Mouse (Mus musculus): ENCODE data around the gene Akip1. TPM values are rescaled to one million over a fixed set of nuclear protein-coding genes. Genes with fewer than 3 reads are reported as not detected.

Akip1 gene
- 10 to 100 TPM; 12.1 to 12.4 TPM for total RNA-seq (2021)
- long read RNA-seq, experiment 1, transcript Akip1-201 (6 exons, 1,028 nt), result major isoform, 11 of 12 reads
- long read RNA-seq, experiment 1, partial matches to known transcripts, result 0 of 12 reads
- long read RNA-seq, experiment 1, other reads (novel, unspliced or antisense), result 1 of 12 reads
- long read RNA-seq, experiment 2, transcript Akip1-201 (6 exons, 1,028 nt), result major isoform, 9 of 12 reads
- long read RNA-seq, experiment 2, partial matches to known transcripts, result 2 of 12 reads
- long read RNA-seq, experiment 2, other reads (novel, unspliced or antisense), result 1 of 12 reads

DNA sequence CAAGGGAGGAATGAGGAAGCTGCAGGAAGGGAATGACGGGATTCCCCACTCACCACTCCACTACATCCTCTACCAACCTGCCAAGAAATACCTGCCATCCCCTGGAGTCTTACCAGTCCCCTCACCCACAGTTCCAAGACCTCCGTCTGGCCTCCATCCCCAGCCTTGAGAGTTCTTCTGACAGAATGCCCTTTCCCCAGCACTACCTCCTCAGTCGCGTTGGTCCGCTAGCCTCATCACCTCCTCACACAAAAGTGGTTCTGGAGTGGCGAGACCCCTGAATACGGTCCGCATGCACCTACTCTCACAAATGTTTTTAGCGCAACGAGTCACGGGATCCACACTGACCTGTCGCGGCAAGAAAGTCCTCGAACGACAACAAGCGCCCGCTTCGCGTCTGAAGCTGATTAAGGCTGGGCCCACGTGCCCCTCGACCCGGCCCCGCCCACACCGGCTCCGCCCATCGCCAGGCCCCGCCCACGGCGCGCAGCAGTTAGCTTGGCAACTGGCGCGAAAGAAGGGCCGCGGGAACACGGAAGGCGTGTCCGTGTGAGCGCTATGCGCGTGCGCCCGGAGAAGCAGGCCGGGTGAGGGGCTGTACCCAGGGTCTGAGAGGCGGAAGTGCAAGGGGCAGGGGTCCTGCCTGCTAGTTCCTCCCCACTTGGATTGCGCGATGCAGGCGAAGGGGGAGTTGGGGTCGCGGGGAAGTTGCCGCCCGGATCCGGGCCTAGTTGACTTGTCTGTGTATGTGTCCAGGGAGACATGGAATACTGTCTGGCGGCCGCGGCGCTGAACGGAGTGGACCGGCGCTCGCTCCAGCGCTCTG is at the start of gene Akip1, which contains the start of gene St5:
TSS of gene Akip1 (plus strand) at position 501 of the 826 bp plus-strand sequence.
TSS of gene St5 (minus strand) at position 416 of the 826 bp plus-strand sequence.
- intact Hi-C loops (cut with DNase I), result loop anchor here (2.0 to 10.0 kb wide), 2 partner anchors 31 to 361 kb away; partner anchors contain the start of gene Zfp143
- peak; percentile 96 to 98 for DNase-seq

DNA sequence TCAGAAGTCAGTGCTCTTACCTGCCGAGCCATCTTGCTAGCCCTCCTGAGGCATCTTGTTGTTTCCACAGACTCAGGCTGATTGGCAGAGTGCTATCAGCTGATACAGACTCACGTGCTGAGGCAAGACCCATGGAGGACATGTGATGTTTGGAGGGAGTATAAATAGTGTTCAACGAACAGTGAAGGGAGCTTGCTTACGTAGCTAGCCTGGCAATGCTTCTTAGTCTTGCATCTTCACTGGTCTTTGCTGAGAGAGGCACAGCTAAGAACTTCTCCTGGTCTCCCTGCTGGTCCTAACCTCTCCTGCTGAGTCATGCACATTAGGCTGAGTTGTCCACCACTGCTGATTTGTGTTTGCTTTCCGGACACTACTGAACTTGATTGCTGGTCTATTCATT is 48.6 kb upstream of the Akip1 start:
- no peak for DNase-seq
- intact Hi-C loops (cut with DNase I), result no loop called here

GRCm38 (mm10) chr7:109657884-109658283 is 45.6 kb upstream of the Akip1 start:
- no peak for DNase-seq
- intact Hi-C loops (cut with DNase I), result no loop called here

GRCm38 (mm10) chr7:109659278-109659677 is 44.2 kb upstream of the Akip1 start:
- DNase-seq, result no peak
- intact Hi-C loops (cut with DNase I), result no loop called here

- intact Hi-C loops (cut with DNase I), result no loop called here
Measured at GRCm38 (mm10) chr7:109662626-109663025, 40.9 kb upstream of the Akip1 start.

GRCm38 (mm10) chr7:109666664-109667063 is 36.8 kb upstream of the Akip1 start:
- intact Hi-C loops (cut with DNase I), result no loop called here
- no peak for DNase-seq

More at GRCm38 (mm10) chr7:109662626-109663025, 40.9 kb upstream of the Akip1 start:
- DNase-seq, result no peak

DNA sequence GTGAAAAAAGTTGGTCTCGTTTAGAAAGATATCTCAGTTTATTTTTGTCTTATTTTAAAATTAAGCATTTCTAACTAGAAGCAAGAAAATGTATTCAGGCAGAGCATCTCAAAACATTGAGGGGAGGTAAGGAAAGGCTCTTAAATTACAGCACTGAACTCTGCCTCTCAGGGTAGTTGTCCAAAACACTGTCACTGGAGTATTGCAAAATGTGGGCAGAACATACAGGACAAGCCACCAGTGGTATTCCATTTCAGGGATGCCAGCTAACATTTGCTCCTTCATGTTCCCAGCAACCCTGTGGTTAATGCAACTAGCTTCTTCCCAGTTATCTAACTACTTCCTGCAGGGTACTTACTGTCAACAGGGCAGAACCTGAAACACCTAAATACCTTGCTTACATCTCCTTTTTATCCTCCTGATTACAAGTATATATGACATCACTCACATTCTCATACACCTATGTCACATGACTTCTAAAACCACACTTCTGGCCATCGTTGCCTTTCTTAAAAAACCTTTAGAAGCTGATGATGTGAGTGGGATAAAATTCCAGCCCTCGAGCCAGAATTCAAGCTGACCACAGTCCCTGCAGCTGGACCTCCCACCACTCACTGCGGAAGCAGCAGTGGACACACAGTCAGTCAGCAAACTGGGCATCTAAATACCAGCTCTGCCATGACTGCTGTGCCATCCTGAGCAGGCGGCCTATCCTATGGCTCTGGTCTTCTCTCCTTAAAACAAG is 33.9 kb upstream of the Akip1 start:
- no peak for DNase-seq
- intact Hi-C loops (cut with DNase I), result loop anchor here (5.0 kb wide), 1 partner anchor 32 kb away; no protein-coding TSS in a partner anchor

- DNase-seq, result peak; percentile 80
- intact Hi-C loops (cut with DNase I), result loop anchor here (2.0 to 5.0 kb wide), 2 partner anchors 31 to 35 kb away; partner anchors contain the start of genes Akip1 and St5
Measured at GRCm38 (mm10) chr7:109671581-109672471, 31.7 kb upstream of the Akip1 start.

- no peak for DNase-seq
- intact Hi-C loops (cut with DNase I), result loop anchor here (5.0 kb wide), 1 partner anchor 38 kb away; no protein-coding TSS in a partner anchor
Measured at GRCm38 (mm10) chr7:109674944-109675628, 28.4 kb upstream of the Akip1 start.

- intact Hi-C loops (cut with DNase I), result no loop called here
- DNase-seq, result no peak
Measured at GRCm38 (mm10) chr7:109680284-109680683, 23.2 kb upstream of the Akip1 start.

- intact Hi-C loops (cut with DNase I), result no loop called here
- DNase-seq, result no peak
Measured at GRCm38 (mm10) chr7:109680879-109681278, 22.6 kb upstream of the Akip1 start.

- no peak for DNase-seq
- intact Hi-C loops (cut with DNase I), result no loop called here
Measured at GRCm38 (mm10) chr7:109686585-109687128, 16.8 kb upstream of the Akip1 start.

- no peak for DNase-seq
- intact Hi-C loops (cut with DNase I), result no loop called here
Measured at GRCm38 (mm10) chr7:109690101-109690500, 13.4 kb upstream of the Akip1 start.

GRCm38 (mm10) chr7:109690961-109691360 is 12.5 kb upstream of the Akip1 start:
- peak; percentile 17 to 38 for DNase-seq
- intact Hi-C loops (cut with DNase I), result no loop called here

GRCm38 (mm10) chr7:109694576-109695338 is 8.7 kb upstream of the Akip1 start:
- intact Hi-C loops (cut with DNase I), result no loop called here
- DNase-seq, result no peak

DNA sequence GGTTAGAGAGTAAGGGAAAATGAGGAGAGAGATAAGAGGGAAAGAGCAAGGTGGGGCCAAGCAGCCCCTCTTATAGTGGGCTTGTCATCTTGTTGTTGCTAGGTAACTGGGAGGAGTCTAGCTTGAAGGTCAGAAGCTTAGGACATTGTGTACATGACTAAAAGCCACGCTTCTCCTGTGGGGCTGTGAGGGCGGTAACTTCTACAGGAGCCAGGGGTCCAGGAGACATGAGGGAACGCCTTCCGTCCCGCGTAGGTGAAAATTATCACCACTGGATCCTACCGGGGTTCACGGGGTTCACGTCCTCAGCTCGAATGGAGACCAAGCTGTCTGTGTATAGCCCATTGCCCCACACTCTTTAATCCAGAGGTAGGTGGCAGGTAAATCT is 8.2 kb upstream of the Akip1 start:
- no peak for DNase-seq
- intact Hi-C loops (cut with DNase I), result no loop called here

DNA sequence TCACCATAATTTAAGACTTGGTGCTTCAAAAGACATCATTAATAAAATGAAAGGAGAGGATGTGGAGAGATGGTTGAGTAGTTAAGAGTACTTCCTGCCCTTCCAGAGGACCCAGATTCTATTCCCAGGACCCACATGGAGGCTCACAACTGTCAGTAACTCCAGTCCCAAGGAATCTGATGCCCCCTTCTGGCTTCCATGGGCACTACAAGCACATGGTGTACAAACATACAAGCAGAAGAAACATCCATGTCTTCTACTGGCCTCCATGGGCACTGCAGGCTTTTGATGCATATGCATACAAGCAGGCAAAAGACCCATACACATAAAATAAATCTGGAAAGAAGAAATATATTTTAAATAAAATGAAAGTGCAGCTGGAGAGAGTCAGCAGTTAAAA is 3.3 kb upstream of the Akip1 start:
- intact Hi-C loops (cut with DNase I), result loop anchor here (10.0 kb wide), 1 partner anchor 365 kb away; the partner anchor contains the start of gene Zfp143

GRCm38 (mm10) chr7:109702721-109703120 is 769 bp upstream of the Akip1 start:
- intact Hi-C loops (cut with DNase I), result loop anchor here (2.0 to 10.0 kb wide), 2 partner anchors 30 to 362 kb away; partner anchors contain the start of gene Zfp143
- DNase-seq, result no peak

More for the DNA sequence above, 3.3 kb upstream of the Akip1 start:
- DNase-seq, result no peak

Measured in heart, postnatal 14 days (tissue).